Mouse (Mus musculus) adrenal gland, adult (tissue): Measurements from ENCODE around the gene Frat2.
A peak's percentile ranks its signal among the peaks of the same experiment; 100 is the strongest.

Experiments used
- DNase-seq, 2 experiments: peaks; one replicate each; pipeline ENCODE4 v3.0.0; 2022 to 2023; ENCODE audit warnings: low spot score in 1 of 2; ENCODE audit not compliant: inconsistent age in 2 of 2

The Frat2 gene

GRCm38 (mm10) chr19:41824950-41825349 lies 23.0 kb downstream of the Frat2 start:
- DNase-seq = no peak

GRCm38 (mm10) chr19:41822589-41822988 lies 25.3 kb downstream of the Frat2 start:
- DNase-seq = no peak

DNA sequence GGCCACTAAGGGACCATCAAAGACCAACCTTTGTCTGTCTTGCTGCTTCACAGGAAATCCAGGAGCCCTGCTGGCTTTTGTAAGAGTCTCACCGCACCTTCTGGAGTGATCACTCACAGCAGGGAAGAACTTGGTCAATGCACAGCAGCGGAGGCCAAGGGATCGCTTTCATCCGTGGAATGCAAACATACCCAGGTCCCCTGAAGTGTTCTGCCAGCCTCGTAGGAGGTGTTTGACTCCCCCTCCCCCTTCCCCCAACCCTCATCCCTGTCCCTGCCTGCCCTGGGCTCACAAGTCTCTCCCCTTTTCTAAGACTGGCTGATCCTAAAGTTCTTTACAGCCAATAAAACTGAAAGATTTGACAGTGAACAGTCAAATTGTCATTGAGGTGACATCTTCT lies 26.5 kb downstream of the Frat2 start:
- no peak for DNase-seq

- no peak for DNase-seq
These were observed 29.2 kb downstream of the Frat2 start for GRCm38 (mm10) chr19:41818749-41819148.

- peak in 1 of 2 experiments; percentile 55 for DNase-seq
These were observed 30.6 kb downstream of the Frat2 start for GRCm38 (mm10) chr19:41817325-41817724.

DNA sequence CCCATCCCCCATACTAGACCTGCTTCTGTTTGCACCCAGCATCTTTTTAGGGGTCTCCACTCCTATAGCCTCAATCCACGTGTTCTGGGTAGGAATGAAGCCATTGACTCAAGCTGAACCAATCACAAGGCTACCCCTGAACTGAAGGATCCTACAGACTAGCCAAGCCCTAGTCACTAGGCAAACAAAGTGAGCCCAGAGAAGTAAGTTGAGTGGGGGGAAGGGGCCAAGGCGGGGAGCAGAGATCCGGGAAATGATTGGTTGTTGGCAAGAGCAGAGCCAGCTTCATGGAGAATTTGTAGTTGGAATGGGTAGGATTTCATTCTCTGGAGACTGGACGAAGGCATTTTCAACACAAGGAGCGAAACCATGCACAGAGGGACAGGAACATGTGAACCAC lies 31.0 kb downstream of the Frat2 start:
- no peak for DNase-seq

DNA sequence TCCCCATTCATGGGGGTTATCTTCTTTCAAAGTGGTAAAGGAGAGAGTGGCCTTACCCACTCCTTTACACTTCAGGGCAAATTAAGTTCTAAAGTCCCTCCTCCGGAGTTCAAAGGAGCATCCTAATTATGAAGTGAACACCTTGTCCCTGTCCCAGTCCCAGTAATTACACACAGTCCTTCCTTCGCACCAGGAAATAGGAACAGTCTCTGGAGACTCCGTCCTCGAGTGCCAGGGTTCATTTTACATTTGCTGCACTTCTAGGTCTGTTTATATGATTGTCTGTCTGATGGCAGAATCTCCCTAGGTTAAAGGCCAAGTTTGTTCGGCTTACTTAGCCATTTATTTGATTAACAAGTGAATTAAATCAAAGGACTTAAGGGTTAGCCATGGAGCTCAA lies 31.5 kb downstream of the Frat2 start:
- no peak for DNase-seq

GRCm38 (mm10) chr19:41813374-41813773 lies 34.6 kb downstream of the Frat2 start:
- no peak for DNase-seq

- peak in 1 of 2 experiments; percentile 61 for DNase-seq
These were observed 35.4 kb downstream of the Frat2 start for GRCm38 (mm10) chr19:41812525-41812924.

DNA sequence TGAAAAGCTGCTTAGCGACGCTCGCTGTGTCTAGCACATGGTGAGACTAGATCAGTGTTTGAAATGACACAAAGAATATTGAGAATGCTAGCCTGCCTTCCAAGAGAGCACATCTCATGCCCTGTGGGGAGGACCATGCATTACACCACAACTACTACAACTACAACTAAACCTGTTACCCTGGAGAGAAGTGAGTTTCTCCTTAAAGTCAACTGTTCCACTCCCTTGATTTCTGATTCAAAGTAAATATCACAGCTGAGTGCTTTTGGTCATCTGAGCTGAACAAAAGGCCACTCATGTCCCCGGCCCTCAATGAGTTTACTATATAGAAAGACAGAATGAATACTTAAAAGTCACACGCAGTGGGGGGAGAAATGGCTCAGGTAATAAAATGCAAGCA lies 37.9 kb downstream of the Frat2 start:
- DNase-seq = no peak

GRCm38 (mm10) chr19:41808104-41808634 lies 39.8 kb downstream of the Frat2 start:
- no peak for DNase-seq

DNA sequence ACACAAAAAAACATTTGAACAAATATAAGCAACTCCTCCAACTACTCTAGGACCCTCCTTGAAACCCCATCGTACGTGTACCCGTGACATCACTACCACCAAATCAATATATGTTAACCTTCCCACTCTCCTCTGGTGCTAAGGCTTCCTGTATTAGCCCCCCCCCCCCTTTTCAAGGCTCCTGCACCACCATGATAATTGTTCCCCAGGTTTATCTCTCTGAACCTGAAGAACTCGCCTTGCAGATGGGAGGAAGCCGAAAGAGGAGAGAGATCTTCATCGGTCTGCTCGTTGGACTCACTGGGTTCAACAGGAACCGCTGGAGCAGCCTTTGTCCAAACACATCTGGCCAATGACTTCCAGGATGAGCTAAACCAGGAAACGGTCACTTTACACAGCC lies 40.4 kb downstream of the Frat2 start:
- no peak for DNase-seq

- no peak for DNase-seq
These were observed 42.1 kb downstream of the Frat2 start for GRCm38 (mm10) chr19:41805831-41806230.

- DNase-seq = no peak
These were observed 44.6 kb downstream of the Frat2 start for GRCm38 (mm10) chr19:41803322-41803721.

GRCm38 (mm10) chr19:41801742-41802369 lies 46.1 kb downstream of the Frat2 start, which contains the start of gene Arhgap19:
TSS of gene Arhgap19 (minus strand) at chr19:41802047.
- peak; percentile 93 to 97 for DNase-seq

GRCm38 (mm10) chr19:41800986-41801741 lies 46.8 kb downstream of the Frat2 start:
- peak in 1 of 2 experiments; percentile 79 for DNase-seq

DNA sequence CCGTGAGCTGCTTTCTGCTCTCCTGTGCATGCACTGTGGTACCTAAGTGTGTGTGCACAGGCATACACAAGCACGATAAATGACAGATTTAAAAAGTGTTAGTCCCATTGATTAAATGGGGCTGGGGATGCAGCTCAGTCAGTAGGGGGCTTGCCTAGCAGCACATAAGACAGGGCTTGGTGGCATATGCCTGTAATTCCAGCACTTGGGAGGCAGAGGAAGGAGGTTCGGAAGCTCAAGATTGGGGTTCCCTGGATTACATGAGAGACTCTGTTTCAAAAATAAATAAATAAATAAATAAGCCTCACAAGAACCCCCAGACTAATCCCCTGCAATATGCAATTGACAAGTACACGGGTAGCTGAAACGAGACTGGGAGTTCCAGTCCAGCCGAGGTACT lies 47.5 kb downstream of the Frat2 start:
- DNase-seq = no peak

DNA sequence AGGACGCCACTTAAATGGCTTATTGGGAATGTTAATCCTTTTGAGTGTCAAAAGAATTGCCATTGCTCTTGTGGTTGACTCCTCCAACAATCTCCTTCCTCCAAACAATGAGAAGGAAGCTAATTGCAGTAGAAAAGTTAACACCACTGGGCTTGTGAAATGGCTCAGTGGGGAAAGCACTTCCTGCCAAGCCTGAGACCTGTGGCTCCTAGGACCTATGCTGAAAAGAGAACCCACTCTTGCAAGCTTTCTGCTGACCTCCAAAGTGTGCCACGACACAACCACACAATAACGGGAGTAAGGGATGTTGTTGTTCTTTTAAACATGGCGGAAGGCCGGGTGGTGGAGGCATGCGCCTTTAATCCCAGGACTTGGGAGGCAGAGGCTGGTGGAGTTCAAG lies 50.4 kb downstream of the Frat2 start:
- no peak for DNase-seq

GRCm38 (mm10) chr19:41796789-41797327 lies 51.1 kb downstream of the Frat2 start:
- no peak for DNase-seq

GRCm38 (mm10) chr19:41796148-41796760 lies 51.7 kb downstream of the Frat2 start:
- DNase-seq = peak in 1 of 2 experiments; percentile 44
